8 mouse cellular contexts compared by ENCODE assay signal in genomic region chr13:38410322-38410865, GRCm38 (mm10).
A peak's percentile ranks its signal among the peaks of the same experiment; 100 is the strongest.
DNase-seq lines count a peak whose midpoint lies in the region; ATAC-seq and TF ChIP-seq lines count a peak whose summit lies in the region.

No protein-coding gene starts in this region.

- no peak for TF ChIP-seq POLR2A in kidney, adult 2 months (IDR thresholded peaks at IDR 0.05; ENCODE audit: low read depth, low read length)

- intact Hi-C loops in left cerebral cortex, postnatal 25 days (cut with DNase I), result no loop called here

- WGBS in embryonic facial prominence, embryonic 12.5 days, result 26% methylated on average over 15 of the region's 15 CpGs
- 18% methylated on average over 15 of the region's 15 CpGs for WGBS in kidney, adult 2 months

- H3K27ac ChIP-seq in embryonic facial prominence, embryonic 12.5 days, result 0 out of 2 replicates have a peak overlapping the region, but pooled peaks have one; percentile 17
- H3K27ac ChIP-seq in kidney, adult 2 months (ENCODE audit: insufficient read depth, low read depth, low read length), result peak overlapping the region; percentile 58; the same call in 1 of the 2 replicates

- H3K36me3 ChIP-seq in embryonic facial prominence, embryonic 12.5 days, result no peaks in the 10 kb centered on the region
- H3K36me3 ChIP-seq in kidney, adult 2 months (ENCODE audit: control insufficient read depth, insufficient read depth, low read length), result no peaks in the 10 kb centered on the region

- no peak overlapping the region for H3K4me3 ChIP-seq in embryonic facial prominence, embryonic 12.5 days
- no peak overlapping the region for H3K4me3 ChIP-seq in kidney, adult 2 months (ENCODE audit: insufficient read depth, low read depth, low read length)

- peaks cover 6% of the 10 kb centered on the region for H3K4me1 ChIP-seq in embryonic facial prominence, embryonic 12.5 days
- H3K4me1 ChIP-seq in kidney, adult 2 months (ENCODE audit: control insufficient read depth, insufficient read depth, low read length), result peaks cover 15% of the 10 kb centered on the region

- H3K9me3 ChIP-seq in embryonic facial prominence, embryonic 12.5 days, result no peaks in the 10 kb centered on the region

- H3K27me3 ChIP-seq in embryonic facial prominence, embryonic 12.5 days, result no peaks in the 10 kb centered on the region
- no peaks in the 10 kb centered on the region for H3K27me3 ChIP-seq in kidney, adult 2 months (replicated peaks; ENCODE audit: control insufficient read depth, insufficient read depth, low read length)

- peak overlapping the region; percentile 35 for H3K4me2 ChIP-seq in embryonic facial prominence, embryonic 12.5 days (replicated peaks)

- ATAC-seq in embryonic facial prominence, embryonic 12.5 days (ENCODE audit: insufficient number of reproducible peaks, insufficient read depth, low FRiP score, low TSS enrichment), result peak; percentile 60; the same call in 1 of the 2 replicates
- ATAC-seq in erythroblast, adult 5-6 weeks (replicated peaks; ENCODE audit: low FRiP score, poor library complexity, severe bottlenecking), result no peak

- H3K9ac ChIP-seq in embryonic facial prominence, embryonic 12.5 days, result no peak overlapping the region

- TF ChIP-seq CTCF in kidney, adult 2 months (conservative IDR thresholded peaks at IDR 0.05; ENCODE audit: insufficient read depth, insufficient read length, low read depth, low read length), result no peak

- peak; percentile 42 for DNase-seq in adrenal gland, postnatal 25 days
- DNase-seq in gonadal fat pad, adult 2 months (ENCODE audit: low read depth), result peak; percentile 42
- DNase-seq in kidney, adult 2 months, result peak; percentile 78
- peak; percentile 63 to 91 for DNase-seq in left cerebral cortex, postnatal 25 days (ENCODE audit: low spot score in 2 of 2)
- DNase-seq in neural tube, embryonic 10.5 days (ENCODE audit: extremely low spot score, low spot score), result peak; percentile 18
- DNase-seq in urinary bladder, postnatal 25 days (ENCODE audit: low spot score), result peak; percentile 47

Comparison
In these comparisons a context has a peak if more than half of its experiments do, and no peak if none do; other contexts are left out.
1. DNase-seq: peak in every context shown above with its lines; median percentile 78 in kidney, adult 2 months; 77 in left cerebral cortex, postnatal 25 days; 47 in urinary bladder, postnatal 25 days; 42 in adrenal gland, postnatal 25 days; 42 in gonadal fat pad, adult 2 months; 18 in neural tube, embryonic 10.5 days.